Mouse (Mus musculus) testis, postnatal 10 days (tissue): ENCODE results near the gene Vmn1r135.
"Not testable (repeated sequence)": the region's sequence is repeated elsewhere in the genome, so short reads cannot be mapped to it uniquely, and the experiment has no call there.

ENCODE experiments used
- DNase-seq: peaks from one replicate; pipeline ENCODE4 v3.0.0; 2021; ENCODE audit warnings: low spot score

Vmn1r135 gene

DNA sequence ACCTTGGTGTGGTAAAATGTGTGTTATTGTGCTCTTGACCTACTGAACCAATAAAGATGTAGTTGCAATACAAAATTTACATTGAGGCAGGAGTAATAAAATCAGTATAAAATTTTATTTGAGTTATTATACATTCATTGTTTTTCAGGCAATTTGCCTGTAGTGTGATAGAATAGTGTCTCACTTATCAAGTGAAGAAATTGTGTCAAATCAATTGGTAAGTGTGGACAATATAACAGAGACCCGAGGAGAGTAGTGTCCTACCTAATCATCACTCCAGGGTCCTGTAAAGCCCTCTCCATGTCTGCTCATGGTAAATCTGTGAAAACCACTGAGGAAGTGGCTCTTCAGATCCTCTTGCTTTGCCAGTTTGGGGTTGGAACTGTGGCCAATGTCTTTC lies at the start of gene Vmn1r135:
Gene Vmn1r135, plus strand, starts transcription at position 301 of the 400 bp plus-strand sequence.
- DNase-seq: not testable (repeated sequence)

DNA sequence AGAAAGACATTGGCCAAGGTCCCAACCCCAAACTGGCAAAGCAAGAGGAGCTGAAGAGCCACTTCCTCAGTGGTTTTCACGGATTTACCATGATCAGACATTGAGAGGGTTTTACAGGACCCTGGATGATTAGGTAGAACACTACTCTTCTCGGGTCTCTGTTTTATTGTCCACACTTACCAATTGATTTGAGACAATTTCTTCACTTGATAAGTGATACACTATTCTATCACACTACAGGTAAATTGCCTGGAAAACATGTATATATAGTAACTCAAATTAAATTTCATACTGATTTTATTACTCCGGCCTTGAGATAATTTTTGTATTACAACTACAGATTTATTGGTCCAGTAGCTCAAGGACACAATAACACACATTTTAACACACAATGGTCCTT lies 35.5 kb upstream of the Vmn1r135 start, which contains the start of gene Gm4177:
Gene Gm4177, minus strand, starts transcription at position 101 of the 400 bp plus-strand sequence.
- not testable (repeated sequence) for DNase-seq

- not testable (repeated sequence) for DNase-seq
Measured at GRCm38 (mm10) chr7:21844167-21844566, 12.0 kb downstream of the Vmn1r135 start, which contains the start of gene Gm5725. TSS of gene Gm5725 (minus strand) at chr7:21844267.
